Mouse (Mus musculus) lung, adult 2 months (tissue): ENCODE measurements at regions not wholly inside any gene's neighbourhood (a gene's known extent, or its start where the extent isn't known, plus 50 kb on each side); places are given as distances from the start of the nearest gene placed in this dataset.

Experiments
- DNase-seq: peaks from one replicate; pipeline ENCODE4 v3.0.0; 2022
- H3K4me1 ChIP-seq: fragments of 200-500 bp; 2 replicates; pipeline ENCODE4 v1.6.1; 2011; ENCODE audit warnings: low read length; ENCODE audit not compliant: control insufficient read depth, insufficient read depth
- H3K4me3 ChIP-seq: fragments of 200-500 bp; replicated peaks from 2 replicates; pipeline ENCODE3; 2011; ENCODE audit warnings: low read depth, mild to moderate bottlenecking, control low read depth, low read length; ENCODE audit errors: extremely low read depth
- CTCF ChIP-seq: fragments of 200-500 bp; IDR thresholded peaks from 2 replicates; pipeline ENCODE4 v1.5.1; 2011; ENCODE audit warnings: mild to moderate bottlenecking, low read length, control low read depth; ENCODE audit not compliant: insufficient read depth
- POLR2A ChIP-seq: fragments of 200-500 bp; IDR thresholded peaks from 2 replicates; pipeline ENCODE4 v1.6.1; 2011; ENCODE audit warnings: low read depth, mild to moderate bottlenecking, control low read depth, low read length, borderline replicate concordance; ENCODE audit errors: extremely low read depth
- WGBS: fragments of 180-500 bp; shearing (Covaris S2); methylation state at CpG from one replicate; pipeline ENCODE4 v1.1.7; 2018; 5-methylcytosine and 5-hydroxymethylcytosine counted together

DNA sequence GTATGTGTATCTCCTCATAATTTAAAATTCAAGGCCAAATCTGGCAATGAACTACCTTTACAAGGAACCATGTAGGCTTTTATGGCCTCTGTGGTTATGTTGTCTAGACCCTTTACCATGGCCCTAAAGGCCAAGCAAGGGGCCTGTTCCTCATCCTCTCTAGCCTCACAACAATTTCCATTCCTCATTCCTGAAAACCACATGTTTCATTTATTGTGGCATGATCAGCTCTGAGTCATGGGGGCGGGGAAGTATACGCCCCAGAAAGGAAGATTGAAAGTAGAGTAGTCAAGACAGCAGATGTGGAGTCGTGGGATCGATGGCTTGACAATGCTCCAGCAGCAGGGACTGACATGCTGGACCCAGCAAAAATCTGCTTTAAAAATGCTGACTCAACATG is 326.8 kb upstream of the Rnf219 start:
- H3K4me3 ChIP-seq: no peak overlapping the region
- TF ChIP-seq POLR2A (no peak), CTCF (no peak)
- H3K4me1 ChIP-seq: no peaks in the 10 kb centered on the region
- no peak for DNase-seq
- WGBS: 77% methylated on average over 4 of the region's 4 CpGs

DNA sequence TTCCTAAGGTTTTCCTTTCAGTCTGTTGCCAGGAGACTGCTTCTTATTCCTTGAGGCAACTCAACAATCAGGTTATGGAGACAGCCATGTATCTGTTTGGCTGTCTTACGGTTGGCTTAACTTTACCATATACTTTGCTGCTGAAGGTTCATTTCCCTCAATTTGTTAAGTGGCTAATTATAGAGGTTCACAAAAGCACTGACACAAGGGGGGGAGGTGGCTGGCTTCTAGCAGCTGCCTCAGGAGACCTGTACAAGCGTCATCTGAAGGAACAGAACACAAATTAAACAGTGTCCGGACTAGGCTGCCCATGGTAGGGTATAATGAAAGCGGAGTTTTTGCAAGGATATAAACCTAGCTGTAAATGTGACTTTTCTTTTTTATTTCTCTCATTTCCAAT is 305.0 kb upstream of the Rnf219 start:
- Histone ChIP-seq H3K4me3 (no peak overlapping the region), H3K4me1 (no peaks in the 10 kb centered on the region)
- 78% methylated on average over 4 of the region's 4 CpGs for WGBS
- DNase-seq: no peak
- TF ChIP-seq CTCF: no peak
- TF ChIP-seq POLR2A: no peak

DNA sequence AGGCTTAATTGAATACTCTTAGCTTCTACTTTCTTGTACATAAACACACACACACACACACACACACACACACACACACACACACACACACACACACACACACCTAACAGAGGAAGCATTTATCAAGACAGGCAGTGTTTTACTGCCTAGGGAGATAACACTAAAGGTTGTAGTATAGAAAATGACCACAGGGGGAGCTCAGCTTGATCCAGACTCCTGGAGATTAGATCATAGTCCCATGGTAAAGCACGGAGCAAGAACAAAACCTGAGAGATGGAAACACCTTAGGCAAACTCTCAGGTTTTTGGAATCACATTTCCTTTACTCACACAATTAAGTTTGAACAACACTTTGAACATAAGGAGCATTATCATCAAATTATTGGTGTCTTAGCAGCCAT is 302.5 kb upstream of the Rnf219 start:
- DNase-seq: no peak
- 45% methylated on average over 1 of the region's 1 CpGs for WGBS
- no peak for TF ChIP-seq CTCF
- no peak for TF ChIP-seq POLR2A
- Histone ChIP-seq H3K4me1 (no peaks in the 10 kb centered on the region), H3K4me3 (no peak overlapping the region)

DNA sequence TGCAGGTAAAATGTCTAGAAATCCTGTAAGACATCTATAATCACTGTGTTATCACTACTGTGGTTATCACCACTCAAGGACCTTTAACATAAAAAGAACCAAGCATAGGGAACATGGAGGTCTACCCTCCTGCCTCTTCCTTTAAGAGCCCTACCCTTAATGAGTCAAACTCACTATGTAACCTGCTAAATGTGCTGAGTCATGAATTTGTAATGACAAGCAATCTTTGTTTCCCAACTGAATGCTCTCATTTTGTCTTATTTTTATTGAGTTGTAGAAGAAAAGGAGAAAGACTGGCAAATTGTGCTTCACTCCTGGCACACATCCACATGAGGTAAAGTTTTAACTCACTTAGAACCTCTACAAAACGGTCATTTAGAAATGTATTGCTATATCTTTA is 301.8 kb upstream of the Rnf219 start:
- no peak for DNase-seq
- no peaks in the 10 kb centered on the region for H3K4me1 ChIP-seq
- TF ChIP-seq POLR2A (no peak), CTCF (no peak)
- H3K4me3 ChIP-seq: no peak overlapping the region
- WGBS: 58% methylated on average over 1 of the region's 1 CpGs

DNA sequence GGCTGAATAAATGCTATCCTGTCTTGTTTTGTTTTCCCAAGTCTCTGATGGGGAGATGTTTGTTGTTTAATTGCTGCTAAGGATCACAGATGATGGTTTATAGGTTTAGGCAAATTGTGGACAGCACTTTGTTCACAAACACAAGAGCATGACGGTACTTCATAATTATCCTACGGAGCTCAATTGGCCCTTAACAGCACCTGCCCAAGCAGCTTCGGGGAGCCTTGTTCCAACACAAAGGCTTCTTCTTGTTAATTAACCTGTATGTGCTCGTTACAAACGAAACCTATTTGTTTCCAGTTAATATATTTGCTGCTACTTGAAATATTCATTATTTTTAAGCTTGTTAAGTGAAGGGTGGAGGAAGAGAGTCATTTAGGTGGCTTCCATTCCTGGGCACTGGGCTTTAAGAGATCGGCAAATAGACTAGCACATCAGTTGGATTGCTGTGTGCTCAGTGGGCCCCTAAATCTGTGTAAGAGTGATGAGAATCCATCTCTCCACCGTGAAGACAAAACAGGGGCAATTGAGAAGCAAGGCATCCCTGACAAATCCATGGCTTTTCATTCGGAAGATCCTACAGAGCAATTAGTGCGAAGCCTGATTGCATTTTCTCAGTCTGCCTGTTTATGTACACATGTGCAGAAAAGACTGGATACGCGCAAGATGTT is 299.6 kb upstream of the Rnf219 start:
- WGBS: 81% methylated on average over 11 of the region's 11 CpGs
- DNase-seq: no peak
- Histone ChIP-seq H3K4me1 (no peaks in the 10 kb centered on the region), H3K4me3 (no peak overlapping the region)
- no peak for TF ChIP-seq CTCF
- no peak for TF ChIP-seq POLR2A

DNA sequence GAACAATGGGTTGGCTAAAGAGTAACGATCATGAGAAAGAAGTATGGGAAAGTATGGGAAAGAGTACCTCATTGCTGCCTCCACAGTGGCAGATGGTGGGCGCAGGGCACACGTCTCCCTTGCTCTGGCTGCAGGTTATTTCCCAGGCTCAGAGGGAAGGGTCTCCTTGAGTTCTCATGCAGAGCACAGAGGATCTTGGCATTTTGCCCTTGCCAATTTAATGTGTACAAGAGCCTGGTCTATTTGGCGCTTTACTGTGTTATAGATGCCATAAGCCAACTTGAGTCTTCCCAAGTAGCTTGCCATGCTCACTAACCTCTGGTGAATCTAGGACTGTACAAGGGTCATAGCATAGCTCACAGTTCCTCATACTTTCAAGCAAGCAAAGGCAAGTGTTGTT is 296.7 kb upstream of the Rnf219 start:
- H3K4me3 ChIP-seq: no peak overlapping the region
- TF ChIP-seq CTCF (no peak), POLR2A (no peak)
- H3K4me1 ChIP-seq: no peaks in the 10 kb centered on the region
- no peak for DNase-seq
- WGBS: 81% methylated on average over 4 of the region's 4 CpGs

DNA sequence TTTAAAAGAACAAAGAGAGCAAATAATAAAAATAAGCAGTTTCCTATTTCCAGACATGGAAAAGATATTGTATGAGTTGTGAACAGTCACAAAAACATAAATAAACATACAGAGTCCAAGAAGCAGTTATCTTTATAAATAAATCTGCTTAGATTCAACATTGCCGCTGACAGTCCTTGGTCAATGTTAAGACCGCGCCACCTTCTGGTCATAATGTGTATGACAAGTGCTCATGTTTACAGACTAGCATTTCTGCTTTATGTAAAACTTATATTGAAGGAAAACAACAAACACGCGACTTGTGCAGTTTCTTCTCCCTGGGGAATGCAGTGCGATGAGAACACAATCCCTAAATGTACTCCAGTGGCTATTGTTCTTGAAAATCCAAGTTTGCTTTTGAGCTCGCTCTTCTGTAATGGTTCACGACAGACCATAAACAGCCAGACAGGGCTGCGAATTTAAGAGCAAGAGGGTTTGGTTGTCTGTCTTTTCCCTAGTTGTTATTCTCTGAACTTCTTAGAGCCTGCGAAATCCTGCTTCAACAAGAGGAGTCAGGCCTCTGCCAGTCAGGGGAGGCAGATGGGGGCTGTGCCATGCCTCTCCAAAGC is 291.6 kb upstream of the Rnf219 start:
- TF ChIP-seq POLR2A (no peak), CTCF (no peak)
- Histone ChIP-seq H3K4me1 (no peaks in the 10 kb centered on the region), H3K4me3 (no peak overlapping the region)
- WGBS: 31% methylated on average over 10 of the region's 10 CpGs
- DNase-seq: peak; percentile 51

DNA sequence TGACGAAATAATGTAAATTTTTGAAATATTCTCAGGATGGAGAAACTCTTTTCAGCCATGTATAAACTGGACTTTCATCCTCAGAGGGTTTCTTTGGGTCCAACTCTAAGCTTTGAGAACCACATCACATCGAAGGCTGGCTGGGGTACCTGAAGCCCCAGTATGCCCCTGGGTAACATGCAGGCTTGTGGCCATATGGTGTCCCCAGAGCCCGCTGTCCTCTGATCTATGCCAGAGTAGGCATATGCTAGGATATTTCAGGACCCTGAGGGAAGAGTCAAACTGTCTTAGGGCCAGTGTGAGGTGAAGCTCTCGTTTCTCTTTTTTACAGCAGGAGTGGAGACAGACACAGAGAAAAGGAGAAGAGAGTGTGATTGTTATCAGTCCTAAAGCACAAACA is 289.6 kb upstream of the Rnf219 start:
- no peak overlapping the region for H3K4me3 ChIP-seq
- TF ChIP-seq POLR2A: no peak
- TF ChIP-seq CTCF: no peak
- 72% methylated on average over 4 of the region's 4 CpGs for WGBS
- DNase-seq: no peak
- no peaks in the 10 kb centered on the region for H3K4me1 ChIP-seq

DNA sequence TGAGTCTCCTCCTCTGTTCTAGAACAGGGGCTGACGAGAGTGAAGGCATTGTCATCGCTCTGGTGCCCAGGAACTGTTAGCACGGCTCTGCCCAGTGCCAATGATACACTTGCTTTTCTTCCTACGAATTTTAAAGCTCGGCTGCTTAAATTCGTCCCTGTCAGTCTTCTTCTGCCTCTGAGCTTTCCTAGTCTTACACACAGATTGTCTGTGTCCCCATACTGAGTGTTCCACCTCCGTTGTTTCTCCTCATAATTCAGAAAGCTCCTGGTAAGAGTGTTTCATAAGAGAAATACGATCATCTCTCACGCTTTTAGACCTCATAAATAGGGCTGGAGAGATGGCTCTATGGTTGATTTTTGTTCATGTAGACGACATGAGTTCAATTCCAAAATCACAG is 282.9 kb upstream of the Rnf219 start:
- no peak for DNase-seq
- 83% methylated on average over 10 of the region's 10 CpGs for whole genome bisulfite sequencing
- Histone ChIP-seq H3K4me1 (no peaks in the 10 kb centered on the region), H3K4me3 (no peak overlapping the region)
- TF ChIP-seq POLR2A (no peak), CTCF (no peak)

DNA sequence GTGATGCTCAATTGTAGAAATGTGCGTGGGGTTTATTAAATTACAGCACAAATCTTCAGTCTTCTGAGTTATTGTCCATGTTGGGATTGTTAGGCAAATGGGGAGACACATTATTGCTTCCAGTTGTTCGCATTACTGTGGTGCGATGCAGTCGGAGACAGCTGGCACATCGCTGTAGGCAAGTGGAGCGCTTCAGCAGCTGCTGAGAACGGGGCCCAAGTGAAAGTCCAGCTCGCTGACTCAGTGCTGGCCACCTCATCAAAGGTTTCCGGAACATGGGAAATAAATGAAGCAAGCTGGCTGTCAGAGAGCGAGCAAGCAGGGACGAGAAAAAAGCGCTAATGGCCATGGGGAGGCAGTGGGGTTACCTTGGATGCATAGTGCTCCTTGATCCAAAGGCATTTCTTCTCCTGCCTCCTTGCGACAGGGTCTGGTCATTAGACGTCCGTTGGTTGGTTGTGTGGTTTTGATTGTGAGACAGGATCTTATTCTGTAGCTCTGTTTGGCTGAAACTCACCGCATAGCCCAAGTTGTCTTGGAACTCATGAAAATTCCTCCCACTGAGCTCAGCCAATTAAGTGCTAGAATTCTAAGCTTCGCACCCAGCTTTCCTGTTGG is 274.0 kb upstream of the Rnf219 start:
- no peaks in the 10 kb centered on the region for H3K4me1 ChIP-seq
- TF ChIP-seq CTCF (no peak), POLR2A (no peak)
- no peak overlapping the region for H3K4me3 ChIP-seq
- peak; percentile 4 for DNase-seq
- WGBS: 68% methylated on average over 17 of the region's 17 CpGs
